Mouse (Mus musculus): Measurements from ENCODE around the gene Ccdc153.
A peak's percentile ranks its signal among the peaks of the same experiment; 100 is the strongest.

Ccdc153 gene

DNA sequence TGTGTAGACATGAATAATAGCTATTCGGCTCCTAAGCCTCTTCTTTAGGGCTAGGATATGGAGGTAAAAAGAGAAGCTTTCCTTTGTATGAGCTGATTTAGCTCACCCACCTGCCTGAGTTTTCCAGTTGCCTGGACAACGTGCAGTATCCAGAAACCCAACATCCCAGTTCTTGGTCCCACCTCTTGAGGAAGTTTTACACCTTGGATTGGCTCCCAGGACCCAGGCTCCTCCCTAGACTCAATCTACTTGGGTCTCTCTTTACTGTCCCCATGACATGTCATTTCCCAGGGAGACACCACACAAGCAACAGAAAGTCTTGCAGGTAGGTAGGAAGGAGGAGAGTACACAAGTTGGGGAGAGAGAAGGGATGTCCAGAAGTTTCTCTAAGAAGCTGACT is at the start of gene Ccdc153:
Gene Ccdc153 (plus strand): TSS at position 278 of the 400 bp plus-strand sequence.
- DNase-seq (ENCODE audit: low read depth, low spot score) = no peak

DNA sequence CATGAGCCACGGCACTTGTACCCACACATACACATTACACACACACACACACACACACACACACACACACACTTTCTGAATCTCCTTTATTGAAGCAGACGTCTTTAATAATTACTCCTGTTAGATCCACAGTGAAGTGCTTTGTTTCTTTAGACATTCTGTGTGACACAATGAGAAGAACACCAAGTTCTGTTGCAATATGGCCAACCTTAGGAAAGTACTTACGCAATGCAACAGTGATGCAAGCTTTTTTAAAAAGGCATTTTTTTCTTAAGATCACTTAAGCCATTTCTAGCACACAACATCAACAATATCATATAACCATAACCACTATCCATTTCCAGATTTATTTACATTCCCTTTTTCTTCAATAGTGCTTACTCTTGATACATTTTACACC is 49.3 kb upstream of the Ccdc153 start:
- DNase-seq (ENCODE audit: low read depth, low spot score) = no peak

- no peak for DNase-seq (ENCODE audit: low read depth, low spot score)
These were observed 48.2 kb upstream of the Ccdc153 start for GRCm38 (mm10) chr9:44192312-44192711.

DNA sequence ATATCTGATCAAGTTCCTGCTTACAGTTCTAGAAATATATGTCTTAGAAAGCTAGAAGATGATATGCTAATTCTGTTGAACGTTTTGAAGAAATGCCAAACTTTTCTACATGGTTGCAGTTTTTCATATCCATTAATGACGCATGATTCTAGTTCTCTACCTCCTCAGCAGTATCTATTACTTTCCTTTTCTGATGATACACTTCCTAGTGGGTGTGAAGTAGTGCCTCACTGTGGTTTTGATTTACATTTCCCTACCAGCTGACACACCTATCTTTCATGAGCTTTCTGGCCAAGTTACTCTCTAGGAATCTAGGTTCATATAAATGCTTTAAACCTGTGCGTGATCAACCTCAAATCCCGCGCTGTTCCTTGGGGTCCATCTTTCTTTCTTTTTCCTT is 47.7 kb upstream of the Ccdc153 start:
- DNase-seq (ENCODE audit: low read depth, low spot score) = no peak

DNA sequence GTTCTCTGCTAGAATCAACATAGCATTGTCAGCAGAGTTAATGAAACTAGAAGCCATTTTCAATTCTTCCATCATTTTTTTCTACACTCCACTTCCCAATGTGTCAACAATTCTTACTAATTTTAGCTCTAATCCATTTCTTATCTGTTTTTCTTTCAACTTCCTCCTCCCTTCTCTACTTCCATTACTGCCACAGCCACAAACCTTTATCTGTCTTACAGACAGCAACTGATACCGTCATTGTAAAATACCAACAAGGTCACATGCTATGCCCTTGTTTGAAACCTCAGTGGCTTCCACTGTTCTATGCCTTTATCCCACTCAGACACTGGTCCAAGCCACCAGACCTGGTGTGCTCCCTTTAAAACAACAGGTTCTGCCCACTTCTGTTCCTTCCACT is 46.5 kb upstream of the Ccdc153 start:
- DNase-seq (ENCODE audit: low read depth, low spot score) = no peak

GRCm38 (mm10) chr9:44196354-44196753 is 44.1 kb upstream of the Ccdc153 start:
- no peak for DNase-seq (ENCODE audit: low read depth, low spot score)

DNA sequence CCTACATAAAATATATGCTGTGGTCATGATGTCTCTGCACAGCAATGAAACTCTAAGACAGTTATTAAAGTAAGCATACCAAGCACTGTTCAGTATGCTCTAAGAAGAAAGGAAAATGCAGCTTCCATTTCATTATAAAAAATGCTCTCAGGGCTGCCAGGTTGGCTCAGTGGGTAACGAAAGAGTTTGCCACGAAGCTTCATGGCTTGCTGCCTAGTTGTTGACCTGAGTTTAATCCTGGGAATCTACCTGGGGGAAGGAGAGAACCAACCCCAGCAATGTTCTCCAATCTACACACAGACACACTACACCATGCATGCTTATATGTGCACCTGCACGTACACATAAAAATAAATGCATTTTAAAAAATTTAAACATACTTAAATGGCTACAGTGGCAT is 41.3 kb upstream of the Ccdc153 start:
- no peak for DNase-seq (ENCODE audit: low read depth, low spot score)

DNA sequence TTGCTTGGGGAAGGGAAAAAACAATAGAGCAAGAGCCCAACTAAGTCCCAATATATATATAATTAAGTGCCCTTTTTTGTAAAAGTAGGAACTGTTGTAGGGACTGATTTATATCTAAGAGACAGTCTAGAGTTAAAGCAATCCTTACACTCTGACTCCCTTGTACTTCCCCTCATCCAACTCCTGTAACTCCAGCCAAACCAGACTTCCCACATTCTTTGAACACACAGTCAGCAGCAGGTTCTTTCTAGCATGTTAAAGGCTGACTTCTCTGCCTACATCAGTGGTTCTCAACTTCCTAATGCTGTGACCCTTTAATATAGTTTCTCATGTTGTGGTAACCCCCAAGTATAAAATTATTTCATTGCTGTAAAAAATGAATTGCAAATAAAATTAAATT is 40.9 kb upstream of the Ccdc153 start:
- no peak for DNase-seq (ENCODE audit: low read depth, low spot score)

DNA sequence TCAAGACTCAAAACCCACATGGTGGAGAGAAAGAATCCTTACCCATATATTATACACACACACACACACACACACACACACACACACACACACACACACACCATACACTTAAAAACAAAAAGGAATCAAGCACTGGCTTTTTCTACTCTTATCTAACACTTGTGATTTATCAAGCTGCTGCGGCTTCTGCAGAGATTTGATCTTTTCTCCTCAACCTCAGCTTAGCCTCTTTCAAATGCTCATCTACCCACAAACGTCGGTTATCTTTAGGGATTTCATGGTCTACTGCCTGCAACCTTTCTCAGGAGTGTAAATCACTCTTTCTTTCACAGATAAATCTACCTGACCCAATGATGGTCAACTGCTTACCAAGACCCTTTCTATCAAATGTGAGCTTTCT is 40.0 kb upstream of the Ccdc153 start:
- DNase-seq (ENCODE audit: low read depth, low spot score) = no peak

DNA sequence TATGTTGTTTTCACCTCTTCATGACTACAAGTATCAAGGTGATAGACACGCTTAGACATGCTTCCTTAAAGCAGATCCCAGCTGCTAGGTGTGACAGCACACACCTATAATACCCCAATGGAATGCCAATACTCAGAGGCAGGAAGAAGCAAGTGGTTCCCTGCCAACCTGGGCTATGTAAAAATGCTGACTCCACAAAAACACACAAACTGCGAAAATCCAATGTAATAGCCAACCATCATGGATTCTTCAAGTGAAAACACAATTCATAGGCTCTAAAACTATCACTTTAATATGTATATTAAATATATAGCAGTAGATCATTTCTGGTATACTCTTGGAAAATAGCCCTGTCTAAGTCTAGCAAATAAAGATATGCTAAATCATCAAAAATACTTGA is 32.6 kb upstream of the Ccdc153 start:
- no peak for DNase-seq (ENCODE audit: low read depth, low spot score)

- DNase-seq (ENCODE audit: low read depth, low spot score) = no peak
These were observed 31.1 kb upstream of the Ccdc153 start for GRCm38 (mm10) chr9:44209416-44209815.

DNA sequence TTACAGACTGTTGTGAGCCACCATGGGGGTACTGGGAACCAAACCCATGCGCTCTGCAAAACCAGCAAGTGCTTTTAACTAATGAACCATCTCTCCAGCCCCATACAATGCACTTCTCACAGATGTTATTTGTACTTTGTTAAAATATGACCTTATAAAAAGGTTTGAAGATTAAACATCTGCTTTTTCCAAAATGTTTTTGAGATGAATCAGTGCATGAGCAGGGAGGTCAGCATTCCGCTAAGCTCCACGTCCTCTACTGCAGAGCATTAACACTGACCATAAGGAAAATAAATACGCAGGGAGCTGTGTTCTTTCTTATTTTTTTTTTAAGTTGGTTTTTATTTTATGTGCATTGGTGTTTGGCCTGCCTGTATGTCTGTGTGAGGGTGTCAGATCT is 28.1 kb upstream of the Ccdc153 start:
- DNase-seq (ENCODE audit: low read depth, low spot score) = no peak

- no peak for DNase-seq (ENCODE audit: low read depth, low spot score)
These were observed 26.9 kb upstream of the Ccdc153 start for GRCm38 (mm10) chr9:44213538-44213937.

- no peak for DNase-seq (ENCODE audit: low read depth, low spot score)
These were observed 14.5 kb upstream of the Ccdc153 start for GRCm38 (mm10) chr9:44225993-44226392.

DNA sequence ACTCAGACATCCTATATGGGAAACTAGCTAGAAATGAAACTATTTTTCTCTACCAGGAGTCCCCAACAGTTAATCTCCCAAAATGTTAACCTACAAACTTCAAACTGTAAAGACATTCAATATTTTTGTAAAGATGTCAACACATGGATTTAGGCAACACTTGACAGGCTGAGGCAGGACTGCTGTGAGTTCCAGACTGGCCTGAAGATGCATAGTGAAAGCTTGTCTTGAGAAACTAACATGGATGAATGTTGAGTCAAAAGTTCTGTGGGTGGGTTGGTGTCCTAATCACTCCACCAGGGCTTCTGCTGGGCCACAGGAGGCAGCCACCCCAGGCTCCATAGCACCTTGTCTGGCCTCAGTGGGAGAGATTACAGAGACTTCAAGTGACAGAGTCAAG is 8.9 kb upstream of the Ccdc153 start:
- DNase-seq (ENCODE audit: low read depth, low spot score) = no peak

GRCm38 (mm10) chr9:44233021-44233801 is 7.3 kb upstream of the Ccdc153 start:
- DNase-seq (ENCODE audit: low read depth, low spot score) = peak; percentile 72

GRCm38 (mm10) chr9:44233802-44234478 is 6.5 kb upstream of the Ccdc153 start, which contains the start of gene Cbl:
TSS of gene Cbl (minus strand) at chr9:44234049.
- peak; percentile 97 for DNase-seq (ENCODE audit: low read depth, low spot score)

- peak; percentile 69 for DNase-seq (ENCODE audit: low read depth, low spot score)
These were observed 5.7 kb upstream of the Ccdc153 start for GRCm38 (mm10) chr9:44234479-44235427.

DNA sequence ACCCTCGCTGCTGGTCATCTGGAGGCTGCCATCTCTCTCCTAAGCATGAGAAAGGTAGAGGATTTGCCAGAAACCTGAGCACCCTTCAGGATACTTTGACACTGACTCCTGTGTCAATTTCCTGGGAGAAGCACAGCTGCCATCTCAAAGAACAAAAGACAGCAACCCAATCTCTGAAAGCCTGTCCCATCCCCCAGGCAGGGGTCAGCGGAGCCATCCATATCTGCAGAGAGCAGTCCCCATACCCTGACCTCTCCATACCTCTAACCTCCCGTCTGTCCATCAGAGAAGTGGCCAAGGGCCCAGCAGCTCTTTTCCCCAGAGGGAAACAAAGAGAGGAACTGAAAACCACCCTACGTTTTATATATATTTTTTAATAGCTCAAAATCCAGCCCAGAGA is 3.9 kb upstream of the Ccdc153 start:
- no peak for DNase-seq (ENCODE audit: low read depth, low spot score)

GRCm38 (mm10) chr9:44237128-44237527 is 3.3 kb upstream of the Ccdc153 start:
- DNase-seq (ENCODE audit: low read depth, low spot score) = no peak

DNA sequence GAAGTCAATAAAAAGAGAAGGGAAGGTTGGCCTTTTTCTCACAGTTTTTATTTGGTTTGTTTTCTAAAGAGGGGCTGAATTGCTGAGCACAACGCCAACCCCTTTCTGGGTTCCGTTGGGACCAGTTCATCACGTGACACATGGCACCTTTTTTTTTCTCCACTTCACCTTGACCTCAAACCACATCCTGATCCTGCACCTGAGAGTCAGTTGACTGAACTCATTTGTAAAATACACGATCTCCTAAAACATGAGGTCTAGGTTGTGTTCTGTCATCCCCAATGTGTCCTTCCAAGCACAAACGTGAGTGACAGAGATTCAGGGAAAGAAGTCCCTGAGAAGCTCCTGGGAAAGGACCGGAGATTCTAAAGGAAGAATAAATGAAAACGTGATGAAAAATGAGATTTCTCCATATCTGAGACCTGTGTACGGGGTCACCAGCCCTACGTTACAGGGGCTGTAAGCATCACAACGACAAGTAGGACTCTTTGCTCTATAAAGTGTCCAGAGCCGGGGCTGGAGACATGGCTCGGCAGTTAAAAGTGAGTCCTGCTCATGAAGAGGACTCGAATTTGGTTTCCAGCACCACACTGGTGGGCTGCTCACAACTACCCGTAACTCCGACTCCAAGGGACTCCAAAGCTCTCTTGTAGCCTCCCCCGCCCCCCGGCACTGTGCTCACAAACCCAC is 1.8 kb upstream of the Ccdc153 start:
- DNase-seq (ENCODE audit: low read depth, low spot score) = no peak

All from ES-CJ7 (cell line).